Mouse (Mus musculus) limb, embryonic 10.5 days (tissue): ENCODE measurements around the gene Gphn. TPM values are rescaled to one million over a fixed set of nuclear protein-coding genes. Genes with fewer than 3 reads are reported as not detected.
"Not testable (repeated sequence)": the region's sequence is repeated elsewhere in the genome, so short reads cannot be mapped to it uniquely, and the experiment has no call there.

Source experiments
- DNase-seq: peaks from one replicate; pipeline ENCODE4 v3.0.0-alpha.2; 2017; ENCODE audit warnings: low spot score
- H3K27ac ChIP-seq: fragments of 300-500 bp; sonication (generic); 2 replicates; pipeline ENCODE4 v1.5.1; 2016; ENCODE audit warnings: mild to moderate bottlenecking
- H3K27me3 ChIP-seq: fragments of 300-500 bp; sonication (generic); 2 replicates; pipeline ENCODE4 v1.6.1; 2016; ENCODE audit warnings: low read depth, mild to moderate bottlenecking; ENCODE audit not compliant: poor library complexity, severe bottlenecking
- H3K36me3 ChIP-seq: fragments of 300-500 bp; sonication (generic); 2 replicates; pipeline ENCODE4 v1.6.1; 2016; ENCODE audit warnings: mild to moderate bottlenecking, moderate library complexity
- H3K4me1 ChIP-seq: fragments of 300-500 bp; sonication (generic); 2 replicates; pipeline ENCODE4 v1.6.1; 2016
- H3K4me3 ChIP-seq: fragments of 300-500 bp; sonication (generic); 2 replicates; pipeline ENCODE4 v1.5.1; 2016; ENCODE audit warnings: mild to moderate bottlenecking, moderate library complexity
- H3K9me3 ChIP-seq: fragments of 300-500 bp; sonication (generic); replicated peaks from 2 replicates; pipeline ENCODE4 v1.6.1; 2016; ENCODE audit warnings: mild to moderate bottlenecking
- WGBS: fragments of 180-500 bp; shearing (Covaris S2); methylation state at CpG from one replicate; pipeline ENCODE4 v1.1.7; 2016; 5-methylcytosine and 5-hydroxymethylcytosine counted together
- polyA plus RNA-seq: library from polyadenylated mRNA; unstranded; fragments of >200 nt; fragmentation: Nextera tagmentation; extraction: Ambion mirVana; gene quantifications from 2 replicates; pipeline ENCODE4 v1.2.1, GENCODE M21; 2016

Gene Gphn
- polyA plus RNA-seq, 1 experiment from 2014 or later, result 9.8 TPM

DNA sequence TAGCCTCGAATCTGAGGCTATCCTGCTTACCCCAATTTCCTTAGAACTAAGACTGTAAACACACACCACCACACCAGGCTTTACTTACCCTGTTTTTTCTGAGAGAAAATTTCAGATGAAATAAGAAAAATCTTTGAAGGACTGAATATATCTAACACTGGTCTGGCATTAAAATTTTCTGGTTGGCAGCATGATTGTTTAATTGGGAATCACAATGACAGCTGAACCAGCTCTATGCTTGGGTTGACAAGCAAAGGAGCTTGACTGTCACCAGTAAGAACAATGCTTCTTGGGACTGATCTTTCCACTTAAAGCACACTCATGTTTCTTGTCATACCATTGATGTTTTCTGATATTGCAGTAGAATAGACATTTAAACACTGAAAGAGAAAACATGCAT lies 296.0 kb downstream of the Gphn start:
- no peaks in the 10 kb centered on the region for H3K27me3 ChIP-seq
- no peaks in the 10 kb centered on the region for H3K4me1 ChIP-seq
- no peak overlapping the region for H3K27ac ChIP-seq
- 79% methylated on average over 1 of the region's 1 CpGs for WGBS
- no peaks in the 10 kb centered on the region for H3K36me3 ChIP-seq
- DNase-seq, result no peak
- H3K9me3 ChIP-seq, result no peaks in the 10 kb centered on the region
- no peak overlapping the region for H3K4me3 ChIP-seq

DNA sequence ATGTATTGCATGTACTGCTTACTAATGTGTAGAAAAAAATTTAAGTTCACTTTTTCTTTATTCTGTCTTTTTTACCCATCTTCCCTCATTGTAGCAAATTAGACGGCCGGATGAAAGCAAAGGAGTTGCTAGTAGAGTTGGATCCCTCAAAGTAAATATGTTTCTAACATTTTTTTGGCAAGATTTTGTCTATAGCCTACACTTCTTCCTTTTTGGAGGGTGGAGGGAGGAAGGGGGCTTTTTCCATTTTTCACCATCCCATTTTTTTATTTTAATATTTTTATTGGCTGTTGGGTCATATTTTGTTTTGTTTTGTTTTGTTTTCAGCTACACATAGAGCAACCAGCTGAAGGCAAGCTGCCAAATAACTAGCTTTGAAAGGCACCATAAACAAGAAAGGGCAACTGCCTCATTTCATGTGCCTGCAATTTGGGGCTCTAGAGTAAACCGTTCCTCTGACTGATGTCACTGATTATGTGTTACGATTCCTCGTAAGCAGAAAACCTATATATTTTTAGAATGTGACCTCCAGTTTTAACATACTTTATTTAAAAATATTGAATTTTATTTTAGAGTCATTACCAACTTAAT lies 296.7 kb downstream of the Gphn start:
- H3K4me3 ChIP-seq, result no peak overlapping the region
- H3K27ac ChIP-seq, result no peak overlapping the region
- WGBS, result 89% methylated on average over 5 of the region's 5 CpGs
- DNase-seq, result no peak
- no peaks in the 10 kb centered on the region for H3K4me1 ChIP-seq
- no peaks in the 10 kb centered on the region for H3K36me3 ChIP-seq
- no peaks in the 10 kb centered on the region for H3K9me3 ChIP-seq
- no peaks in the 10 kb centered on the region for H3K27me3 ChIP-seq

DNA sequence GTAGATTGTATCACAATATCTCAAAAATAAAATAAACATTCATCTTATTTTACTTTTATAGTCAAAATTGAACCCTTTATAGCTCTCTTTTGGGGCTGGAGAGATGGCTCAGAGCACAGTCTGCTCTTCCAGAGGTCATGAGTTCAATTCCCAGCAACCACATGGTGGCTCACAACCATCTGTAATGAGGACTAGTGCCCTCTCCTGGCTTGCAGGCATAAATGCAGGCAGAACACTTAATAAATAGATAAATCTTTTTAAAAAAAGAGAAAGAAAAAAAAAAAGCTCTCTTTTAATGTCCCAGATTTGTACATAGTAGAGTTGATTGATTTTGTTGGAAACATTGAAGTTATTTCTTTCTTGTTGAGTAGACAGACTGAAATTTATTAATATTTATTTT lies 311.4 kb downstream of the Gphn start:
- not testable (repeated sequence) for H3K27ac ChIP-seq, H3K9me3 ChIP-seq, H3K4me3 ChIP-seq, DNase-seq, H3K4me1 ChIP-seq, H3K27me3 ChIP-seq, H3K36me3 ChIP-seq

DNA sequence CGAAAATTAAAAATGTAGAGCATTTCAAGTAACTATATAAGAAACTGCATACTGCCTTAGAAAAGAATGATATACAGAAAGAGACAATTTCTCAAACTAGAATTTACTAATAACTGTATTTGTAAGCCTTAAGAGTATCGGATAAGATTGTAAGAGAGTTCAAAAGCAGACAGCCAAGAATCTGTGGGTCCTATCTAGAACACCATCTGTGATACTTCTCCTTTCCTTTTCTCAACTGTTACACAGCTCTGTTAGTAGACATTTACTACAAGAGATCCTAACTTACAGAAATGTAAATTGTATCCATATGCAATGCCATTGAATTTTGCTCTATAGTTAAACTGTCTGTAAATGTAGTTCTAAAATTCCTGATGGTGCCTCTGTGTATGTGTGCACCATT lies 324.7 kb downstream of the Gphn start:
- 90% methylated on average over 2 of the region's 2 CpGs for WGBS

DNA sequence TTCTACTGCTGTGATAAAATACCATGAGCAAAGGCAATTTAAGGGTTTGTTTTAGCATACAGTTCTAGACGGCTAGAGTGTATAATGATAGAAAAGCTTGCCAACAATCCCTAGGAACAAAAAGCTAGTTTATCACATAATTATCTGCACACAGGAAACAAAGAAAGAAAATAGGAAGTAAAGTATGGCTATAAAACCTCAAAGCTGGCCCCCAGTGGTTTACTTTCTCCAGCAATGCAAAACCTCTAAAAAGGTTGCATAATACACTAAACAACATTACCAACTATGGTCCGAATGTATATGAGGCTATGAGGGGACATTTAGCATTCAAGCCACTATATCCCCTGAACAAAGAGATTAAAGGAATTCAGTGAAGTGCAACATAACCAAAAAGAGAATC lies 405.6 kb downstream of the Gphn start:
- no peaks in the 10 kb centered on the region for H3K9me3 ChIP-seq
- WGBS, result 84% methylated on average over 2 of the region's 2 CpGs
- DNase-seq, result no peak
- no peaks in the 10 kb centered on the region for H3K36me3 ChIP-seq
- no peak overlapping the region for H3K4me3 ChIP-seq
- H3K27ac ChIP-seq, result no peak overlapping the region
- no peaks in the 10 kb centered on the region for H3K4me1 ChIP-seq
- H3K27me3 ChIP-seq, result no peaks in the 10 kb centered on the region

More for the DNA sequence above, 324.7 kb downstream of the Gphn start:
- H3K9me3 ChIP-seq, result no peaks in the 10 kb centered on the region
- no peaks in the 10 kb centered on the region for H3K27me3 ChIP-seq
- no peaks in the 10 kb centered on the region for H3K36me3 ChIP-seq
- H3K4me3 ChIP-seq, result no peak overlapping the region
- H3K27ac ChIP-seq, result no peak overlapping the region
- no peak for DNase-seq
- H3K4me1 ChIP-seq, result no peaks in the 10 kb centered on the region

DNA sequence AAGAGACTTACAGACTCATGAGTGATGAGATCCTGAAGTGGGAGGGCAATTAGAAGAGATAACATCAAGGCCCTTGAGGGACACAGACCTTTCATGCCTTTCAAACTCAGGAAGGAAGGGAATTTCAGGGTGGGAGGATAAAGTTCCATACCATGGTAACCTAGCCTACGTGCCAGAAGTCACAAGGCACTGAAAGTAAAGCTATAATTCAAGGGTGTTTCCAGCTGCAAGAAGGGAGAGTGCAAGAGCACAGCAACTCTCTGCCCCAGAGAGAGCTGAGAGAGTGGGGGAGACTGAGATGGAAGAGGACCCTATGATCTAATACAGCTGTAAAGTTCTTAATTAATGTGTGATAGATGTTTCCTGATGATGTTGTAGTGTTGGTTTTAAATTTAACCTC lies 413.3 kb downstream of the Gphn start:
- Histone ChIP-seq H3K27me3 (no peaks in the 10 kb centered on the region), H3K4me3 (no peak overlapping the region), H3K9me3 (no peaks in the 10 kb centered on the region), H3K4me1 (peaks cover 4% of the 10 kb centered on the region; the same call in 1 of the 2 replicates), H3K27ac (no peak overlapping the region), H3K36me3 (no peaks in the 10 kb centered on the region)
- no peak for DNase-seq
- WGBS, result 5% methylated on average over 1 of the region's 1 CpGs

DNA sequence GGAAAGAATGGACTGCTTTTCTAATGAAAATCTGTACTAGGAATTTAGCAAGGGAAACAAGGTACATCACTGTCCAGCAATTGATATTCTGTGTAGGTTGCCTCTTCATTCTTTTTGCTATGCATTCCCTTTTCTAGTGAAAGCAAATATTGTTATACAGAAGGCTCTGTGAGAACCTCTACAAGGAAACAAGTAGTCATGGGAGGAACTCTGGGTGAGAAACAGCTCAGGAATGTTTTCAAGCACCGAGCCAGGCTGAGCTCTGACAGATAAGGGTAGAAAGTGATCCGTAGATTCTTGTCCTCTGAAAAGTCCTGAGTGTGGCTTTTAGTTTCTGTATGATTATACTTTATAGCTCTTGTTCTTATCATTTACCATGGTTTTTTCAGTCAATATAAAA lies 413.9 kb downstream of the Gphn start:
- H3K9me3 ChIP-seq, result no peaks in the 10 kb centered on the region

DNA sequence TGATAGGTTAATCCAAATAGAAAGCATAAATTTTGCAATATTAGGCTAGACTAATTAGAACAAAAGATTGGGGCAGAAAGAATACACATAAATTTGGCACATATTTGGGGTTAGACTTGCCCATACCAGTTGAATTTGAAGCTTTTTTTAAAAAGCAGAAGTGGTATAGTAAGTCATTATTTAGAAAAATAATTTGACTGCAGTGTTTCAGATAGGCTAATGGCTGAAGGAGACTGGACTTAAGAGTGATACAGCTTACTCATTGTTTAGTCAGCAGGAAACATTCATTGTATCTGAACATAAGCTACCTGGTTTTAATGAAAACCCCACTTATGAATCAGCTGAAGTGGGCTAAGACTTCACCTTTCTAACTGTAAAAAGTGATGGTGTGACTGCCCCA lies 415.0 kb downstream of the Gphn start:
- Histone ChIP-seq H3K4me3 (no peak overlapping the region), H3K36me3 (no peaks in the 10 kb centered on the region), H3K4me1 (peaks cover 4% of the 10 kb centered on the region; the same call in 1 of the 2 replicates), H3K9me3 (no peaks in the 10 kb centered on the region), H3K27me3 (no peaks in the 10 kb centered on the region), H3K27ac (no peak overlapping the region)
- no peak for DNase-seq

More for the DNA sequence above, 413.9 kb downstream of the Gphn start:
- no peak for DNase-seq
- 49% methylated on average over 2 of the region's 2 CpGs for WGBS
- no peak overlapping the region for H3K27ac ChIP-seq
- peaks cover 4% of the 10 kb centered on the region; the same call in 1 of the 2 replicates for H3K4me1 ChIP-seq
- H3K27me3 ChIP-seq, result no peaks in the 10 kb centered on the region
- H3K36me3 ChIP-seq, result no peaks in the 10 kb centered on the region
- no peak overlapping the region for H3K4me3 ChIP-seq

DNA sequence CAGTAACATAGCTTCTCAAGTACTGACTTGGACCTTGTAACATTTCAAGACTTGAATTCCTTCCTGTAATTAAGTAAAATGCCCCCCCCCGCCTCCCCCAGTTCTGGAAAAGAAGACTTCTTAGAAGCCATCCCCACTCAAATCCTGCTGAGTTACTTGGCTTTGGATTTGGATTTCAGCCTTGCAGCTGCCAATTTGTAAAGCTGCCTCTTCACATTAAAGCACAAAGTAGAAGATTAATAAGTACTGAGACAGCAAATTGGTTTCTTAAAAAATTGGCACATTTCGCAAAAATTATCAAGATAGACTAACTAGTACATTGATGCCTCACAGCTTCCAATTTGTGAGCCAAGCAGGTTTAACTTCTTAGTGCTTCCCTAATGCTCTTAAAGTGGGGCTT lies 417.5 kb downstream of the Gphn start:
- WGBS, result 87% methylated on average over 2 of the region's 2 CpGs
- H3K27me3 ChIP-seq, result no peaks in the 10 kb centered on the region

DNA sequence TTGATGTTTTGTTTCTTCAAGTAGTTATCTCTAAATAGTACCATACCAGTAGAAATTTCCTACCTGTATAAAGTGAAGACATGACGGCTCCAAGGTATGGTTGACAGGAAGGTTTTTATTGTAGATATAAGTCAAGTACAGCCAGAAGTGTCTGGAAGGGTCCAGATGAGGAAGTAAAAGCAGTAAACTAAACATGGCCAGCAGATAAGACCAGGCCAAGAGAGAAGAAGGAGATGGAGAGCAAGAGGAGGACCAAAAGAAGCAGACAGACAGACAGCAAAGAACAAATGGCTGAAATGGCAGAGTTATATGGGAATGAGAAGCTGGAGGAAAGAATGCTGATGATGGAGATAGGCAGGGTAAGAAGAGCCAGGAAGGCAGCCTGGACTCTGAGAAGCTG lies 419.1 kb downstream of the Gphn start:
- H3K27me3 ChIP-seq, result no peaks in the 10 kb centered on the region
- WGBS, result 88% methylated on average over 1 of the region's 1 CpGs
- DNase-seq, result no peak
- no peaks in the 10 kb centered on the region for H3K9me3 ChIP-seq
- no peaks in the 10 kb centered on the region for H3K36me3 ChIP-seq
- no peak overlapping the region for H3K4me3 ChIP-seq
- H3K4me1 ChIP-seq, result peaks cover 4% of the 10 kb centered on the region; the same call in 1 of the 2 replicates
- H3K27ac ChIP-seq, result no peak overlapping the region

More for the DNA sequence above, 417.5 kb downstream of the Gphn start:
- no peak for DNase-seq
- peaks cover 4% of the 10 kb centered on the region; the same call in 1 of the 2 replicates for H3K4me1 ChIP-seq
- H3K36me3 ChIP-seq, result no peaks in the 10 kb centered on the region
- no peak overlapping the region for H3K27ac ChIP-seq
- no peaks in the 10 kb centered on the region for H3K9me3 ChIP-seq
- no peak overlapping the region for H3K4me3 ChIP-seq

DNA sequence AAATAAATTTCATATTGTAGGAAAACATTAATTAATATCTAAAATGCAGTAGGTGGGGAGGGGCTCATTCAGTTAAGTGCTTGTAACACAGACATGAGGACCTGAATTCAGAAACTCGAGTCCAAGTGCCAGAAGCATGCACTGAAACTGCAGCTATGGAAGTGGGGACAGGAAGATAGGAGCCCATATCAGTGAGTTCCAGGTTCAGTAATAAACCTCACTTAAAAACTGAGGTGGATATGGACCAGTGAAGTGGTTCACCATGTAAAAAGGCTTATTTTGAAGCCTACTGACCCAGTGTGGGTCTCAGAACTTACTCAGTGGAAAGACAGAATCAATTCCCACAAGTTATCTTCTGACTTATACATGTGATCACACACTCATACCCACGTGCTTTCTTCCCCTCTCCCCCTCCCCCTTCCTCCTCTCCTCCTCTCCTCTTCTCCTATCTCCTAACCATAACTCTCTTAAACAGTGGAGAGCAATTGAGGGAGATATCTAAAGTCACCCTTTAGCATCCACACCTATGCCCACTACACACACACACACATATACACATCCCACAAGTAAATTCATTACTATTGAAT lies 433.6 kb downstream of the Gphn start:
- Histone ChIP-seq H3K9me3 (no peaks in the 10 kb centered on the region), H3K27ac (no peak overlapping the region), H3K4me3 (no peak overlapping the region), H3K36me3 (no peaks in the 10 kb centered on the region), H3K27me3 (no peaks in the 10 kb centered on the region), H3K4me1 (no peaks in the 10 kb centered on the region)
- WGBS, result 55% methylated on average over 2 of the region's 2 CpGs
- no peak for DNase-seq

DNA sequence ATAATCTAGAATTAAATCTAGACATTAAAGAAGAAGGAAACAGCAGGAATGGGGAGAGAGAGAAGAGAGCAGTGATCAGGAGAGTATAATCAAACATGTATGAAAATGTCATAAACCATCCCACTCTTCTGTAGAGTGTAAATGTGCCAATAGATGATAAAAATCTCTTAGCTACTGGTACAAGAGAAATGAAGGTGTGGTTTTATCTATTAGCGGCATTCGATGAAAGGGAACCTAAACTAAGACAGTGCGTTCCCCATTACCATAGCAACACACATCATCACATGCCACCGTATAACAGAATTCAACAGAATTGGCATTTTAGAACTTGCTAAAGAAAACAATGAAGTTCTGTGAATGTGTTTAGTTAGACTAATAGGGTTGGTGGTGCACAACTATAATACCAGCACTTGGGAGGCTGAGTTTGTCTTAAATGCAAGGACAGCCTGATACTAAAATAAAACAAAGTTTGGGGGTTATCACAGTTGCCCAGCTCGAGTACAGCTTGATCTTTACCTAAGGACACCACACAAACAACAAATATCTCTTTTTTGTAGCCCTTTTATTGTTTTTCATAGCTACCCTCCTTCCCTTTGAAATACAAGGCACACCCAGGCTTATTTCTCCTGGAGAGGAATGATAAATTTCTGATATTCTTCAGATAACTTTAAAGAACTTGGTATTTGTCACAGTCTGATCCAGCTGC lies 452.1 kb downstream of the Gphn start:
- Histone ChIP-seq H3K4me1 (no peaks in the 10 kb centered on the region), H3K27ac (no peak overlapping the region), H3K36me3 (no peaks in the 10 kb centered on the region), H3K4me3 (no peak overlapping the region), H3K27me3 (no peaks in the 10 kb centered on the region), H3K9me3 (no peaks in the 10 kb centered on the region)
- DNase-seq, result no peak
- 93% methylated on average over 5 of the region's 5 CpGs for WGBS

DNA sequence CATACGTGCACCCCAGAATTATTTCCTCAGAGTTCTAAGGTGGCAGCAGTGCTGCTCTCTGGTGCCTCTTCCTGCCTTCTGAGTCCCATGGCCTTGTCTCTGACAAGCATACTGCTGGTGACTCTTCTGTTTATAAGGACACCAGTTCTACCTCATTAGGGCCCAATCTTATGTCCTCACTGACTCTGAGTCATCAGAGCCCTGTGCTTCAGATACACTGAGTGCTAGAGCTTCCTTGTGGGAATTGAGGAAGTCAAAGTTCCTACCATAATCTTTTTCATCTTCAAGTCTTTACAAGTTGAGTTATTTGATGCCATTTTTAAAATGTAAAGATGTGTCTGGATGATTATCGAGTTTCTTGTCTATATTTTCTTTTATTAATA lies 452.6 kb downstream of the Gphn start:
- Histone ChIP-seq H3K27ac (no peak overlapping the region), H3K4me1 (no peaks in the 10 kb centered on the region), H3K36me3 (no peaks in the 10 kb centered on the region), H3K27me3 (no peaks in the 10 kb centered on the region), H3K9me3 (no peaks in the 10 kb centered on the region), H3K4me3 (no peak overlapping the region)
- 90% methylated on average over 2 of the region's 2 CpGs for WGBS
- no peak for DNase-seq
